Mouse (Mus musculus) CH12.LX (cell line): ENCODE data around the gene C1qtnf2. TPM values are rescaled to one million over a fixed set of nuclear protein-coding genes. Genes with fewer than 3 reads are reported as not detected.

Source experiments
- DNase-seq: peaks from one replicate; pipeline ENCODE4 v3.0.0-alpha.2; 2013; ENCODE audit errors: extremely low read depth
- H3K27ac ChIP-seq: 2 replicates; pipeline ENCODE4 v1.5.1; 2012; ENCODE audit warnings: low read depth, mild to moderate bottlenecking, control low read depth, moderate library complexity; ENCODE audit not compliant: insufficient read depth
- H3K27me3 ChIP-seq: replicated peaks from 2 replicates; pipeline ENCODE3; 2012; ENCODE audit warnings: inconsistent platforms
- H3K36me3 ChIP-seq, 2 experiments: replicated peaks in 1 of 2; 2 replicates each; pipeline versions ENCODE3 to v1.6.1; 2012; ENCODE audit warnings: inconsistent platforms in 1 of 2, low read length in 1 of 2, mild to moderate bottlenecking in 1 of 2, mixed read lengths in 1 of 2, moderate library complexity in 1 of 2; ENCODE audit not compliant: control insufficient read depth in 1 of 2, insufficient read depth in 1 of 2
- H3K4me1 ChIP-seq, 2 experiments: 2 replicates each; pipeline ENCODE4 v1.6.1; 2012; ENCODE audit warnings: inconsistent platforms in 1 of 2, moderate library complexity in 1 of 2; ENCODE audit not compliant: insufficient read depth in 2 of 2, control insufficient read depth in 1 of 2
- H3K4me2 ChIP-seq: 2 replicates; pipeline ENCODE4 v1.6.1; 2012; ENCODE audit warnings: low read depth, mild to moderate bottlenecking, control low read depth; ENCODE audit not compliant: poor library complexity, insufficient read depth, severe bottlenecking
- H3K4me3 ChIP-seq, 3 experiments: fragments of 150-350 bp in 1 of 3; sonication (generic) in 1 of 3; replicated peaks in 1 of 3; 2 replicates each; pipeline versions ENCODE3 to v1.5.1; 2011 to 2012; ENCODE audit warnings: low read depth in 2 of 3, low read length in 2 of 3, mild to moderate bottlenecking in 2 of 3, moderate library complexity in 2 of 3, control low read depth in 1 of 3, improper control_type of control experiment in 1 of 3, inconsistent platforms in 1 of 3, mixed read lengths in 1 of 3; ENCODE audit not compliant: poor library complexity in 1 of 3
- H3K79me2 ChIP-seq: replicated peaks from 2 replicates; pipeline ENCODE4 v1.6.1; 2012; ENCODE audit warnings: mild to moderate bottlenecking, moderate library complexity; ENCODE audit not compliant: control insufficient read depth, poor library complexity, insufficient read depth, severe bottlenecking; ENCODE audit errors: extremely low read depth
- H3K9ac ChIP-seq: 2 replicates; pipeline ENCODE4 v1.6.1; 2012; ENCODE audit warnings: low read depth, mild to moderate bottlenecking, control low read depth, moderate library complexity; ENCODE audit not compliant: insufficient read depth
- H3K9me3 ChIP-seq: replicated peaks from 2 replicates; pipeline ENCODE3; 2012; ENCODE audit warnings: low read length, inconsistent platforms, mixed read lengths
- BHLHE40 ChIP-seq: IDR thresholded peaks from 2 replicates; pipeline ENCODE4 v1.6.1; 2011; ENCODE audit warnings: mild to moderate bottlenecking, low read depth, low read length, improper control_type of control experiment
- CHD1 ChIP-seq: IDR thresholded peaks from 2 replicates; pipeline ENCODE4 v1.6.1; 2012; ENCODE audit warnings: low read depth, low read length, improper control_type of control experiment, inconsistent platforms
- CTCF ChIP-seq, 2 experiments: IDR thresholded peaks in 1 of 2; conservative IDR thresholded peaks in 1 of 2; 2 replicates each; pipeline ENCODE4 v1.5.1; 2011 to 2012; ENCODE audit warnings: low read depth in 2 of 2, low read length in 2 of 2, improper control_type of control experiment in 1 of 2, inconsistent platforms in 1 of 2, mild to moderate bottlenecking in 1 of 2, moderate library complexity in 1 of 2
- E2F4 ChIP-seq: IDR thresholded peaks from 2 replicates; pipeline ENCODE4 v1.6.1; 2011; ENCODE audit warnings: low read depth, low read length, improper control_type of control experiment; ENCODE audit not compliant: insufficient replicate concordance
- ELF1 ChIP-seq: IDR thresholded peaks from 2 replicates; pipeline ENCODE4 v1.6.1; 2014; ENCODE audit warnings: low read depth, mild to moderate bottlenecking, inconsistent platforms, low read length, improper control_type of control experiment
- JUN ChIP-seq: IDR thresholded peaks from 2 replicates; pipeline ENCODE4 v1.6.1; 2011; ENCODE audit warnings: low read depth, mild to moderate bottlenecking, low read length, improper control_type of control experiment, moderate library complexity; ENCODE audit not compliant: insufficient read depth
- KAT2A ChIP-seq: IDR thresholded peaks from 2 replicates; pipeline ENCODE4 v1.6.1; 2012; ENCODE audit warnings: low read length, improper control_type of control experiment, inconsistent platforms; ENCODE audit not compliant: insufficient replicate concordance
- MAFK ChIP-seq: IDR thresholded peaks from 2 replicates; pipeline ENCODE4 v1.6.1; 2011; ENCODE audit warnings: low read length, improper control_type of control experiment; ENCODE audit not compliant: insufficient replicate concordance
- MAX ChIP-seq: IDR thresholded peaks from 2 replicates; pipeline ENCODE4 v1.6.1; 2011; ENCODE audit warnings: low read length, improper control_type of control experiment
- MXI1 ChIP-seq: IDR thresholded peaks from 2 replicates; pipeline ENCODE4 v1.6.1; 2011; ENCODE audit warnings: mild to moderate bottlenecking, low read depth, low read length, improper control_type of control experiment
- NRF1 ChIP-seq: IDR thresholded peaks from 2 replicates; pipeline ENCODE4 v1.6.1; 2014; ENCODE audit warnings: low read depth, mild to moderate bottlenecking, inconsistent platforms, low read length, improper control_type of control experiment, moderate library complexity
- PAX5 ChIP-seq: IDR thresholded peaks from 2 replicates; pipeline ENCODE4 v1.6.1; 2012; ENCODE audit warnings: low read length, inconsistent platforms, mixed read lengths
- RAD21 ChIP-seq: IDR thresholded peaks from 2 replicates; pipeline ENCODE4 v1.6.1; 2011; ENCODE audit warnings: low read depth, mild to moderate bottlenecking, low read length, improper control_type of control experiment, moderate library complexity
- SMC3 ChIP-seq: IDR thresholded peaks from 2 replicates; pipeline ENCODE4 v1.6.1; 2011; ENCODE audit warnings: low read depth, low read length, improper control_type of control experiment
- UBTF ChIP-seq: IDR thresholded peaks from 2 replicates; pipeline ENCODE4 v1.6.1; 2012; ENCODE audit warnings: low read depth, mild to moderate bottlenecking, inconsistent platforms, low read length, improper control_type of control experiment, moderate library complexity
- ZKSCAN1 ChIP-seq: IDR thresholded peaks from 2 replicates; pipeline ENCODE4 v1.6.1; 2012; ENCODE audit warnings: low read depth, inconsistent platforms, low read length, improper control_type of control experiment, borderline replicate concordance
- ZMIZ1 ChIP-seq: IDR thresholded peaks from 2 replicates; pipeline ENCODE4 v1.6.1; 2012; ENCODE audit warnings: low read depth, mild to moderate bottlenecking, inconsistent platforms, low read length, improper control_type of control experiment
- dilution Hi-C: fragments of 300-500 bp; cut with MboI; formaldehyde crosslinking; loops from 2 replicates; pipeline ENCODE4 v1.14.3; 2020; ENCODE audit warnings: low sequenced_read_pairs; ENCODE audit not compliant: extremely low pct_unique_long_range_greater_than_20kb, extremely low pct_ligation_motif_present
- in situ Hi-C: fragments of 300-500 bp; cut with MboI; formaldehyde crosslinking; loops from 3 replicates; pipeline ENCODE4 v1.14.3; 2019; ENCODE audit warnings: low sequenced_read_pairs, low pct_ligation_motif_present, low pct_unique_long_range_greater_than_20kb, mixed read lengths
- polyA plus RNA-seq: library from polyadenylated mRNA; unstranded; fragments of >175 nt; gene quantifications from 2 replicates; pipeline ENCODE4 v1.2.1, GENCODE M21; 2012; ENCODE audit warnings: low read depth; ENCODE audit not compliant: insufficient read length
- total RNA-seq, 2 experiments: library from RNA; depleted of rRNA; stranded (reverse); fragments of 300-350 nt in 1 of 2; fragments of >200 nt in 1 of 2; gene quantifications; 2 replicates each; pipeline ENCODE4 v1.2.3; 2012 to 2014

Gene C1qtnf2
- not detected in 2 replicates for total RNA-seq (2012; rRNA removed)
- not detected in 2 replicates for total RNA-seq (2014; rRNA removed)
- not detected in 2 replicates for polyA plus RNA-seq

DNA sequence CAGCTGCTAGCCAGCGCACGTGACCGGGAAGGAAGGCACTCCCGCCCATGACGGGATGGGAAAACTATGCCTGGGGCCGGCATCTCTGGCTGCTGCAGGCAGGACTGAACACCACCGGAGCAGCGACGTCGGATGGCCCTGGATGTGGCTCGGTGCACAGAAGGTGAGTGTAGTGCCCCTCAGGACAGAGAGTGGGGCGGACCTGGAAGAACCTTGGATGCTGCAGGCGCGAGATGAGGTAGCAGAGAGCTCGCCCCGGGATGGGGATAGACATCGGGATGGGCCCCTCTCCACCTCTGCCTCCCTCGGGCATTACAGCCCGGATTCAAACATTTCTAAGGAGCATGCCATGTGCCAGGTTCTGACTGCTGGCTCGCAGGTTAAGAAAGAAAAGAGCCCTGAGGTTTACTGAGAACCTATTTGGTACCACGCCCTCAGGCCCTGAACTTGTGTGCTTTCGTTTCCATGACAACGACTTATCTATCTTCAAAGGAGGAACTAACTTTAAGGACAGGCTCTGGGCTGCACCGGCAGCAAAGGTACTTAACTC, at the start of gene C1qtnf2:
Gene C1qtnf2, plus strand, starts transcription at position 52 of the 550 bp plus-strand sequence.
- H3K27ac ChIP-seq, result no peak within 1 kb of the TSS
- H3K4me1 ChIP-seq, result peaks cover 0 to 7% of the 10 kb centered on the region in 2 experiments; a peak in 1 of 4 replicates
- no peaks in the 10 kb centered on the region for H3K9me3 ChIP-seq
- peak within 1 kb of the TSS; percentile 24; the same call in 1 of the 2 replicates for H3K4me2 ChIP-seq
- H3K79me2 ChIP-seq, result no peaks in the 10 kb centered on the region
- peak; percentile 61 for DNase-seq
- H3K9ac ChIP-seq, result no peak within 1 kb of the TSS
- dilution Hi-C loops, result no loop called here
- no peak within 1 kb of the TSS for H3K4me3 ChIP-seq
- H3K27me3 ChIP-seq, result peaks cover 2% of the 10 kb centered on the region
- TF ChIP-seq ZMIZ1 (no peak), MXI1 (peak; percentile 41; the same call in 1 of the 2 replicates), NRF1 (no peak), JUN (no peak), ZKSCAN1 (no peak), UBTF (no peak), BHLHE40 (peak; percentile 14; the same call in 1 of the 2 replicates), MAX (no peak), KAT2A (no peak), CHD1 (no peak), MAFK (no peak), RAD21 (no peak), ELF1 (no peak)
- TF ChIP-seq, all 38 proteins: peak for 2
- no peaks in the 10 kb centered on the region for H3K36me3 ChIP-seq
- in situ Hi-C loops, result no loop called here

DNA sequence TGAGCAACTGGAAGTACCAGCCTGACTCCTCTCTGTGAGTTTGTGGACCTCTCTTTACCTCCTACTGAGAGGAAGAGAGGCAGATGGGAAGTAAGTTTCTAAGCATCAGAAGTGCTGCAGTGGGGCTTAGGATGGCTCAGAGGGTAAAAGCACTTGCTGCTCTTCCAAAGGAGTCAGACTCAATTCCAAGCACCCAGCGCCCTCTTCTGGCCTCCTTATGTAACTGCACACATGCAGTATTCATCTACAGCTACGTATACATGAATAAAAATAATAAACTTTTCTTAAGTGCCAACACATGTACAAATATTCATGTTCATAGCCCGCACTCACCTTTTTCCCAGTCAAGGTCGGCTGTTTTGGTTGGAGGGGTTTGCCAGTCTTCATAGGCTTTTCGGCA, 49.7 kb upstream of the C1qtnf2 start:
- Histone ChIP-seq H3K27me3 (no peaks in the 10 kb centered on the region), H3K27ac (no peak overlapping the region), H3K36me3 (peaks cover 32 to 48% of the 10 kb centered on the region in 2 experiments), H3K9me3 (no peaks in the 10 kb centered on the region), H3K4me1 (peaks cover 15 to 31% of the 10 kb centered on the region in 2 experiments), H3K9ac (no peak overlapping the region), H3K79me2 (peaks cover 12% of the 10 kb centered on the region; the same call in 1 of the 2 replicates), H3K4me3 (no peak overlapping the region), H3K4me2 (peak overlapping the region; percentile 89)
- in situ Hi-C loops (no loop called here), dilution Hi-C loops (no loop called here)
- DNase-seq, result peak; percentile 45
- TF ChIP-seq KAT2A (no peak), CTCF (conservative IDR thresholded peaks at IDR 0.05 in 1 of 2, IDR thresholded peaks at IDR 0.05 in 1 of 2; ENCODE audit: low read depth in 2 of 2, low read length in 2 of 2) (peak; percentile 64 to 95), E2F4 (no peak), RAD21 (peak; percentile 60), SMC3 (peak; percentile 16; the same call in 1 of the 2 replicates), NRF1 (no peak), PAX5 (no peak)
